Mouse (Mus musculus): Measurements from ENCODE around the gene Shisal2b. TPM values are rescaled to one million over a fixed set of nuclear protein-coding genes. Genes with fewer than 3 reads are reported as not detected.
"Not testable (repeated sequence)": the region's sequence is repeated elsewhere in the genome, so short reads cannot be mapped to it uniquely, and the experiment has no call there.

Shisal2b gene
- not detected in 2 replicates for polyA plus RNA-seq (2012; rRNA removed)
- polyA plus RNA-seq (2014; fragmentation: Nextera tagmentation; extraction: Ambion mirVana): not detected in 2 replicates

DNA sequence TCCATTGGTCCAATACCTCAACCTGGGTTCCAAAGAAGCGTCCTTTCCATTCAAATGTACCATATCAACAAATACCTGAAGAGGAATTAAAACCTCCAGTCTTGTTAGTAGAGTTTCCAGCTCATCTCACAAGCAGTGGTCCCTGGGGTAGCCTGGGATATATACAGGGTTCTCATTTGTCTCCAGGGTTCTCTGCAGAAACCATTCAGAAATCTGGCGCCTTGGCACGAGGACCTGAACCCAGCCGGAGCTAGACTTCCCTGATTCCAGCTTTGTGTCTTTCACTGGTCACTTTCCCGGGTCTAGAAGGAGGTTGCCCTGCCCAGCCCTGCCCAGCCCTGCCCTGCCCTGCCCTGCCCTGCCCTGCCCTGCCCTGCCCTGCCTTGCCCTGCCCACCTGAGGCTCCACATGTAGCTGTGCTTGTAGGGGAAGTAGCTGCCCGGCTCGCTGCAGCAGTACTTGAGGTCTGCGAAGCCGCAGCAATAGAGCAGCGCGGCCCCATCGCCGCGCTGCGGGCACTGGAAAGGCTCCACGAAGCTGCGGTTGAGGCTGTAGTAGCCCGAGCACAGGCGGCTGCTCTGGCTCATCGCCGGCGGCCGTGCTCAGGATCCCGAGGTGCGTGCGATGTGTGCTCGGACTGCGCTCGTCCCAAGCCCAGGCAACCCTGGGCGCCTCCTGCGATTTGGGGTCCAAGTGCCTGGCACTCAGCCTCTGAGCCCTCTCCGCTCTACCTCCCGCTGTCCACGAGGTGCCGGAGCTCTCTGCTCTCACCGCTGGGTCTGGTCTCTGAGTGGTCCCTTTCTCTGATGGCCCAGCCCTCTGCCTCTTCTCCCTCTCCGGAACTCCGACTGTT is at the start of gene Shisal2b:
Shisal2b (minus strand) TSS at position 767 of the 853 bp plus-strand sequence.
- H3K9ac ChIP-seq (replicated peaks): no peak within 1 kb of the TSS
- no peak for DNase-seq (ENCODE audit: low read depth in 3 of 3, low spot score in 3 of 3)

DNA sequence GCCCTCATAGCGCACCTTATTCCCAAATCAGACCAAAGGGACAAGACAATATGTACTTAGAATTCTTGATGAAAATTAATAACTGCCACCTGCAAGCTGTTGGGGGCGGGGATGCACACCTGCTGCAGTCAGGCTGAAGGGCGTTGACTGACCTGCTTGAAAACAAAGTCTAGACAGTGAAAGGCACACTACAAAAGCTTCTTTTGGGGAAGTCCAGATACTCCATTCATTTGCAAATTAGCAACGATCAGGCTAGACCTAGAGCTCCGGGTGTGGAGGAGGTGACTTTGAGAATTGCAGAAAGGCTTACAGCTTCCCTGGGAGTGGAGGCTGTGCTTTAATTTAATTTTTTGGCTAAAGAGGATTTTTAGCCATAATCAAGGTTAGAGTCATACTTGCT is 47.9 kb upstream of the Shisal2b start:
- DNase-seq (ENCODE audit: low read depth in 3 of 3, low spot score in 3 of 3); H3K36me3 ChIP-seq (replicated peaks; ENCODE audit: control insufficient read depth, insufficient read depth, low read depth); ATAC-seq (ENCODE audit: insufficient read depth); H3K4me3 ChIP-seq (ENCODE audit: insufficient read depth in 1 of 2, low read depth in 2 of 2, low read length in 2 of 2); H3K4me1 ChIP-seq (replicated peaks; ENCODE audit: control insufficient read depth in 2 of 2, insufficient read depth in 2 of 2, low read length in 1 of 2); H3K9ac ChIP-seq (replicated peaks); H3K27me3 ChIP-seq (ENCODE audit: control insufficient read depth, insufficient read depth, low read length); H3K4me2 ChIP-seq (ENCODE audit: low read depth); H3K9me3 ChIP-seq (ENCODE audit: control insufficient read depth, low read length); H3K27ac ChIP-seq: not testable (repeated sequence)
- WGBS (ENCODE audit: insufficient replicate concordance): 69% methylated on average over 5 of the region's 5 CpGs

More for the DNA sequence above, at the start of gene Shisal2b:
- peak within 1 kb of the TSS; percentile 9 to 37 for H3K4me3 ChIP-seq (ENCODE audit: insufficient read depth in 1 of 2, low read depth in 2 of 2, low read length in 2 of 2)
- 4% methylated on average over 38 of the region's 38 CpGs for WGBS (ENCODE audit: insufficient replicate concordance)
- H3K36me3 ChIP-seq (replicated peaks; ENCODE audit: control insufficient read depth, insufficient read depth, low read depth): no peaks in the 10 kb centered on the region
- no peaks in the 10 kb centered on the region for H3K9me3 ChIP-seq (ENCODE audit: control insufficient read depth, low read length)
- no peaks in the 10 kb centered on the region for H3K4me1 ChIP-seq (replicated peaks; ENCODE audit: control insufficient read depth in 2 of 2, insufficient read depth in 2 of 2, low read length in 1 of 2)
- no peak within 1 kb of the TSS for H3K27ac ChIP-seq
- TF ChIP-seq EP300 (IDR thresholded peaks at IDR 0.05; ENCODE audit: low read depth): no peak
- TF ChIP-seq CTCF (IDR thresholded peaks at IDR 0.05; ENCODE audit: low read depth): no peak
- peak within 1 kb of the TSS; percentile 64 for H3K4me2 ChIP-seq (ENCODE audit: low read depth)
- 0 out of 2 replicates have a peak, but pooled peaks have one; percentile 21 for ATAC-seq (ENCODE audit: insufficient read depth)
- peaks cover 14% of the 10 kb centered on the region for H3K27me3 ChIP-seq (ENCODE audit: control insufficient read depth, insufficient read depth, low read length)

- H3K9me3 ChIP-seq (ENCODE audit: control insufficient read depth, low read length); H3K4me2 ChIP-seq (ENCODE audit: low read depth); H3K36me3 ChIP-seq (replicated peaks; ENCODE audit: control insufficient read depth, insufficient read depth, low read depth); H3K27ac ChIP-seq; H3K27me3 ChIP-seq (ENCODE audit: control insufficient read depth, insufficient read depth, low read length); ATAC-seq (ENCODE audit: insufficient read depth); DNase-seq (ENCODE audit: low read depth in 3 of 3, low spot score in 3 of 3); H3K4me3 ChIP-seq (ENCODE audit: insufficient read depth in 1 of 2, low read depth in 2 of 2, low read length in 2 of 2); H3K4me1 ChIP-seq (replicated peaks; ENCODE audit: control insufficient read depth in 2 of 2, insufficient read depth in 2 of 2, low read length in 1 of 2); H3K9ac ChIP-seq (replicated peaks): not testable (repeated sequence)
- 64% methylated on average over 1 of the region's 1 CpGs for WGBS (ENCODE audit: insufficient replicate concordance)
Measured at GRCm38 (mm10) chr13:104911006-104911405, 47.3 kb upstream of the Shisal2b start.

- Histone ChIP-seq H3K4me2 (ENCODE audit: low read depth) (no peak overlapping the region), H3K9me3 (ENCODE audit: control insufficient read depth, low read length) (no peaks in the 10 kb centered on the region), H3K27ac (no peak overlapping the region), H3K36me3 (replicated peaks; ENCODE audit: control insufficient read depth, insufficient read depth, low read depth) (no peaks in the 10 kb centered on the region), H3K27me3 (ENCODE audit: control insufficient read depth, insufficient read depth, low read length) (no peaks in the 10 kb centered on the region), H3K9ac (replicated peaks) (no peak overlapping the region), H3K4me1 (replicated peaks; ENCODE audit: control insufficient read depth in 2 of 2, insufficient read depth in 2 of 2, low read length in 1 of 2) (no peaks in the 10 kb centered on the region), H3K4me3 (ENCODE audit: insufficient read depth in 1 of 2, low read depth in 2 of 2, low read length in 2 of 2) (no peak overlapping the region)
- TF ChIP-seq CTCF (IDR thresholded peaks at IDR 0.05; ENCODE audit: low read depth) (no peak), EP300 (IDR thresholded peaks at IDR 0.05; ENCODE audit: low read depth) (no peak)
- WGBS (ENCODE audit: insufficient replicate concordance): 56% methylated on average over 7 of the region's 7 CpGs
- ATAC-seq (ENCODE audit: insufficient read depth) (no peak), DNase-seq (ENCODE audit: low read depth in 3 of 3, low spot score in 3 of 3) (no peak)
Measured at GRCm38 (mm10) chr13:104908691-104909090, 45.0 kb upstream of the Shisal2b start.

GRCm38 (mm10) chr13:104894771-104895170 is 31.1 kb upstream of the Shisal2b start:
- no peak overlapping the region for H3K9ac ChIP-seq (replicated peaks)
- TF ChIP-seq EP300 (IDR thresholded peaks at IDR 0.05; ENCODE audit: low read depth) (no peak), CTCF (IDR thresholded peaks at IDR 0.05; ENCODE audit: low read depth) (no peak)
- no peak overlapping the region for H3K4me2 ChIP-seq (ENCODE audit: low read depth)
- H3K4me3 ChIP-seq (ENCODE audit: insufficient read depth in 1 of 2, low read depth in 2 of 2, low read length in 2 of 2): no peak overlapping the region
- no peaks in the 10 kb centered on the region for H3K27me3 ChIP-seq (ENCODE audit: control insufficient read depth, insufficient read depth, low read length)
- no peak for DNase-seq (ENCODE audit: low read depth in 3 of 3, low spot score in 3 of 3)
- ATAC-seq (ENCODE audit: insufficient read depth): no peak
- H3K27ac ChIP-seq: no peak overlapping the region
- H3K36me3 ChIP-seq (replicated peaks; ENCODE audit: control insufficient read depth, insufficient read depth, low read depth): no peaks in the 10 kb centered on the region
- no peaks in the 10 kb centered on the region for H3K4me1 ChIP-seq (replicated peaks; ENCODE audit: control insufficient read depth in 2 of 2, insufficient read depth in 2 of 2, low read length in 1 of 2)
- 72% methylated on average over 1 of the region's 1 CpGs for WGBS (ENCODE audit: insufficient replicate concordance)
- H3K9me3 ChIP-seq (ENCODE audit: control insufficient read depth, low read length): no peaks in the 10 kb centered on the region

Data from liver, embryonic 14.5 days (tissue).